Mouse (Mus musculus) heart, postnatal 25 days (tissue): ENCODE measurements around the gene Adcy2. TPM values are rescaled to one million over a fixed set of nuclear protein-coding genes. Genes with fewer than 3 reads are reported as not detected.

Experiments used
- DNase-seq: peaks from one replicate; pipeline ENCODE4 v3.0.0; 2022; ENCODE audit warnings: low spot score
- intact Hi-C: fragments of 180-260 bp; cut with DNase I; formaldehyde crosslinking; loops from one replicate; pipeline ENCODE4 v1.15.1; 2025
- total RNA-seq, 2 experiments: library from RNA; stranded (reverse); gene quantifications; 2 replicates each; pipeline ENCODE4 v1.2.3; 2021

The Adcy2 gene
- total RNA-seq, 2 experiments from 2014 or later = 0.42 to 0.44 TPM

GRCm38 (mm10) chr13:68981048-68981447 is 18.3 kb downstream of the Adcy2 start:
- no peak for DNase-seq
- intact Hi-C loops = no loop called here

GRCm38 (mm10) chr13:68973143-68973542 is 26.2 kb downstream of the Adcy2 start:
- intact Hi-C loops = no loop called here
- DNase-seq = no peak

DNA sequence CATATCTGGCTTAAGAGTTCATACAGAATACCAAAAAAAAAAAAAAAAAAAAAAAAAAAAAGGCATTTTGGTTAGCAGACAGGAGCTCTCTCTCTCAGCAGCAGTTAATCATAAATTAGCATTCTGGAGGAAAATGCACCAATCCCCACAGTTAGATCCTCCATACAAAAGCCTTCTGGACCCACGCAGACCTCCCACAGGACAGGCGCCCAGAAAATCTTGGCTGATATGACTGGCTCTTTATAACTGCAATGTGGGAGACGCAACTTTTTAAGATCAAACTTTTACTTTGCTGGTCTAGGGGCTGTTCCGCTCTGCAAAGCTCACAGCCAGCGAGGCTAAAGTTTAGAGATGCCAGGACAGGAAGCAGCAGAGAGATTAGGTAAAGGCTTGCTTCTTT is 37.8 kb downstream of the Adcy2 start:
- intact Hi-C loops = no loop called here
- DNase-seq = no peak

- no peak for DNase-seq
- intact Hi-C loops = no loop called here
Measured at GRCm38 (mm10) chr13:68960513-68960912, 38.8 kb downstream of the Adcy2 start.

- intact Hi-C loops = no loop called here
- no peak for DNase-seq
Measured at GRCm38 (mm10) chr13:68959406-68959805, 39.9 kb downstream of the Adcy2 start.

DNA sequence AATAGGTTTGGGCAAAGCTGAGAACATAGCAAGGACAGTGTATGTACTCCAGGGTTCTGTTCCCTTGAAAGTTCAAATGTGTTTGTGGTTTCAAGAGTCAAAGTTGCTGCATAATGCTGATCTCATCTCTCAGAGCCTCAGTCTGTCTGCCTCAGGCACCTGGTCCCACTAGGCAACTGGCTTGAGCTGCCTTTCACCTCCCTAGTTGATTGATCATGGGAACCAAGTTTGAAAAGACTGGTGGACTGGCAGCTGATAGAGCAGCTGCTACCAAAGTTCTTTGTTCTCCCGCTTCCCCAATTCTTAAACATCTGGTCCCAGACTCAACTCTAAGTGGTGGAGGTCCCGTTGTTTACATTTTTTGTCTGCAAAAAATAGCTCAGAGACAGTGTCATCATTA is 56.6 kb downstream of the Adcy2 start:
- intact Hi-C loops = no loop called here
- no peak for DNase-seq

DNA sequence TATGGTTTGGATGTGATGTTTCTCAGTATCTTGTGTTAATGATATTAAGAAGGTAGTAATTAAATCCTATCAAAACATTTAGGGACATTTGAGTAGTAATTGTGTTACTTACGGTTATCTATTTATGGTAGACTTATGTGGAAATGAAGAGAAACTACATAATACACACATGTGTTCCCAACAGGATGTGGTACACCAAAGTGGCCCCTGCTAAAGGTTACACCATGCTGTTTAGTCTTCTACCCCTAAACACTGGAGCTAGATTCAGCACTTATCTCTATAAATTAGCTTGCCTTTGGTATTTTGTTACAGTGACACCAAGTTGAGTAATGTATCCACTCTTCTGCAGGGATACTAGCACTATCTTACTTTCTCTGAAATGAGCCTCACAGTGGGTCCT is 57.9 kb downstream of the Adcy2 start:
- DNase-seq = no peak
- intact Hi-C loops = no loop called here

- intact Hi-C loops = no loop called here
- no peak for DNase-seq
Measured at GRCm38 (mm10) chr13:68932283-68932647, 67.1 kb downstream of the Adcy2 start.

GRCm38 (mm10) chr13:68931602-68932282 is 67.6 kb downstream of the Adcy2 start:
- intact Hi-C loops = no loop called here
- no peak for DNase-seq

DNA sequence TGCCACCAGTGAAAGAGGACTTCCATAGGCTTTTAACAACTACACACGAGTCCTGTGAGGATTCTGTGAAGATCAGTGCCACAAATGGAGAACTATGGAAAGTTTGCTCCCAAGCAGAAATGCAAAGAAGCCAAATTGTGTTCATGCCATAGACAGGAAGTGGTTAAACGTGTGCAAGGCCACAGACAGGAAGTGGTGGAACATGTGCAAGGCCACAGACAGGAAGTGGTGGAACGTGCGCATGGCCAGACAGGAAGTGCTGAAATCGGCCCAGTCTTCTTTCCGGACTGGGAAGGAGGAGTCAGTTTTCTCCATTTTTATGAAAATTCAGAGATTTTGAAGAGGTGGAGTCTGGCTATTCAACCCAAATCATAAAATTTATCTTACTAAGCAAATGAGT is 70.9 kb downstream of the Adcy2 start:
- intact Hi-C loops = no loop called here
- no peak for DNase-seq

- DNase-seq = no peak
- intact Hi-C loops = no loop called here
Measured at GRCm38 (mm10) chr13:68913666-68914288, 85.6 kb downstream of the Adcy2 start.

DNA sequence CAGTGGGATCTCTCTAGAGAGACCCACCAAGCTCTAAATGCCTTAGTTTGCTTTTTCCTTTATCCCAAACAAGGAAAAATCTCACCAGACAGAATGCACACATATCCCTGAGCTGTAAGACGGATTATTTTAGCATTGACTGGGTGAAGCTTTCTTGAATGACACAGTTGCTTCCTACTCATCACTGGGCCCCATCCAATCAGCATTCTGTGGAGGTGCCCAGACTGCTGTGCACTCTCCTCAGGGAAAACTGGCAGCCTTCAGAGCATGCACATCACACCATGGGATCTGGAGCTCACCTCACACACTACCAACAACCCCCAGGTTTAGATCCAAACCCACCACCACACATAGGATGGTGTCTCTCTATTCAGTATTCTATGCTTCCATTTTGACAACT is 92.7 kb downstream of the Adcy2 start:
- DNase-seq = no peak
- intact Hi-C loops = no loop called here

GRCm38 (mm10) chr13:68902708-68903107 is 96.6 kb downstream of the Adcy2 start:
- no peak for DNase-seq
- intact Hi-C loops = no loop called here

DNA sequence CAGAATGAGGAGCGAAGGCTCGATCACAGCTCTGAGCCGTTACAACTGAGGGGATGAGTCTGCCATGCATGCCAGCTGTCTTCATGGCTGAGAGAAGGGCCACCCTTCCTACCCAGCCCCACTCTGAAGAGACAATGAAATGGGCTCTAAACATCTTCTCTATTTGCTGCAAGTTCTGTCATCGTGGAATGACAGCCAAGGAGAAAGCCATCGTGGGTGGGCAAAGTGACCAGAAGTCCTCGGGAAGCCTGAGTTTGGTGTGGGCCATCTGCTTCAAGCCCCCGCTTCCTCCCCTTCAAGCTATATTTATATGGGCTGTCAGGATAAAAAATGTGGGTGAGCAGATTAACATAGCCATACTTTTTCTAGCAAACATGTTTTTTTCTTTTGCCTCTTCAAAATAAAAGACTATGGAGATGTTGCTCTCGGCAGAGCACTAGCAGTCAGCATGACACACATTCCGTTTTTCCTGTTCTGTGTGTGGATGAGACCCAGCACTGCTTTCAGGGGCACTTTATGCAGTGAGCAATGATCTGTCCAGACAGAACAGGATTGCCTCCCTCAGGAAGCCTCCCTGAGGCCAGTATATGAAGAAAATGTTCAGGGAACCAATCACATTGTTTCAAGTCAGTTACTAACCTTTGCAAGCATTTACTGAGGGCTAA is 109.3 kb downstream of the Adcy2 start:
- intact Hi-C loops = no loop called here
- no peak for DNase-seq

DNA sequence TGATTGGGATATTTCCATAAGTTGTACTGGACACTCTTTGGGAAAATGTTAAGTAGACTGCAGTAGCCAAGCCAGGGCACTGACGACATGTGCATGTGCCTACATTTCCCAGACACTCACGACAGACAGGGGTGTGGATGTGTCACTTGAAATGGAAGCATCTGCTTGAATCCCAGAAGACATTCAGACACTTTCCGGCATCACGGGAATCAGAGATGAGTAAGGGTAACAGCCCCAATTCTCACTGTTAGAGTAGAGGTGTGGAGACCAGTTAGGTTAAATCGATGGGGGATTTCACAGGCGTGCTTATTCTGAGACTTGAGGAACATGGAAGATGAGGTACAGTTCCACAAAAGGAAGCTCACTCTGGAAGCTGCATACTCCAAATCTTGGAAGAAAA is 130.6 kb downstream of the Adcy2 start:
- intact Hi-C loops = no loop called here
- no peak for DNase-seq

- DNase-seq = no peak
- intact Hi-C loops = no loop called here
Measured at GRCm38 (mm10) chr13:68867940-68868655, 131.2 kb downstream of the Adcy2 start.

GRCm38 (mm10) chr13:68860036-68860435 is 139.3 kb downstream of the Adcy2 start:
- intact Hi-C loops = no loop called here
- DNase-seq = no peak

DNA sequence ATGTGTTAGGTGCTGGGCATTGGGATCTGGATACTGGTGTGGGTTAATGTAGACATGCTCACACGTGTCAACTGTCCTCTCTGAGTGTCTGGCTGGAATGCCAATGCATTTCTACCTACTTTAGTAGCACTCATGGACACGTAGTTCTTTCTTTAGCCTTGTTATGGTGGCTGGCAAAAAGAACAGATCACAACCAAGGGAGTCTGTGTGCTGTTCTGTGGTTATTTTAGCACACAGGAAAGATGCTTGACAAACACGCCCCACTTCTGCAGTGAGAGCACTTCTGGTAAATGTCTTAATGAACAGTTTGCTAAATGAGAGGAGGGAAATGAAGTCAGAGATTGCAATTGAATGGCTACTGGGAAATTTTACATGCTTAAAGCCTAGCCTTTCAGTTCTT is 151.1 kb downstream of the Adcy2 start:
- DNase-seq = no peak
- intact Hi-C loops = no loop called here

- intact Hi-C loops = no loop called here
- no peak for DNase-seq
Measured at GRCm38 (mm10) chr13:68839517-68839916, 159.8 kb downstream of the Adcy2 start.

GRCm38 (mm10) chr13:68836183-68836582 is 163.2 kb downstream of the Adcy2 start:
- no peak for DNase-seq
- intact Hi-C loops = no loop called here
